Mouse (Mus musculus): ENCODE results near the gene Rnaseh1. TPM values are rescaled to one million over a fixed set of nuclear protein-coding genes. Genes with fewer than 3 reads are reported as not detected.

The Rnaseh1 gene
- polyA plus RNA-seq, 1 experiment from 2014 or later, result 16.7 TPM

Other genes with a start within 250 kb of the Rnaseh1 start
- gene Dcdc2c, start 97.2 kb upstream of the Rnaseh1 start, polyA plus RNA-seq (2018), result not detected in 3 replicates
- gene Allc, start 67.1 kb upstream of the Rnaseh1 start, polyA plus RNA-seq (2018), result not detected in 3 replicates
- not detected in 3 replicates for gene Colec11, start 26.2 kb upstream of the Rnaseh1 start, polyA plus RNA-seq (2018)
- 564 to 875 TPM (median 829 TPM) in 3 replicates for gene Rps7, start 13.6 kb upstream of the Rnaseh1 start, polyA plus RNA-seq (2018)
- gene Adi1, start 25.6 kb downstream of the Rnaseh1 start, polyA plus RNA-seq (2018), result 40.2 to 88.4 TPM (median 71.6 TPM) in 3 replicates
- 18.0 to 21.8 TPM (median 20.5 TPM) in 3 replicates for gene Trappc12, start 100.9 kb downstream of the Rnaseh1 start, polyA plus RNA-seq (2018)
- 8.4 to 17.5 TPM (median 16.8 TPM) in 3 replicates for gene Eipr1, start 102.2 kb downstream of the Rnaseh1 start, polyA plus RNA-seq (2018)

Measured in macrophage (primary cell).